Mouse (Mus musculus) forebrain, embryonic 12.5 days (tissue): ENCODE results near the gene Synpo2l. TPM values are rescaled to one million over a fixed set of nuclear protein-coding genes. Genes with fewer than 3 reads are reported as not detected.
A peak's percentile ranks its signal among the peaks of the same experiment; 100 is the strongest.

Source experiments
- ATAC-seq: fragments of 200-750 bp; cut with Nextera tagmentation; 2 replicates; pipeline ENCODE4 v1.8.0; 2017; ENCODE audit warnings: moderate TSS enrichment; ENCODE audit not compliant: low FRiP score
- H3K27ac ChIP-seq: fragments of 300-500 bp; sonication (generic); 2 replicates; pipeline ENCODE4 v1.5.1; 2016; ENCODE audit warnings: mild to moderate bottlenecking
- H3K27me3 ChIP-seq: fragments of 300-500 bp; sonication (generic); 2 replicates; pipeline ENCODE4 v1.6.1; 2016; ENCODE audit warnings: mild to moderate bottlenecking
- H3K36me3 ChIP-seq: fragments of 300-500 bp; sonication (generic); replicated peaks from 2 replicates; pipeline ENCODE4 v1.6.1; 2016; ENCODE audit warnings: mild to moderate bottlenecking
- H3K4me1 ChIP-seq: fragments of 300-500 bp; sonication (generic); 2 replicates; pipeline ENCODE4 v1.6.1; 2016
- H3K4me2 ChIP-seq: fragments of 300-500 bp; sonication (generic); 2 replicates; pipeline ENCODE4 v1.6.1; 2016; ENCODE audit warnings: mild to moderate bottlenecking, moderate library complexity
- H3K4me3 ChIP-seq: fragments of 300-500 bp; sonication (generic); replicated peaks from 2 replicates; pipeline ENCODE4 v1.5.1; 2016; ENCODE audit warnings: mild to moderate bottlenecking
- H3K9ac ChIP-seq: fragments of 300-500 bp; sonication (generic); 2 replicates; pipeline ENCODE4 v1.6.1; 2016; ENCODE audit warnings: mild to moderate bottlenecking
- H3K9me3 ChIP-seq: fragments of 300-500 bp; sonication (generic); 2 replicates; pipeline ENCODE4 v1.6.1; 2016
- WGBS: fragments of 180-500 bp; shearing (Covaris S2); methylation state at CpG from one replicate; pipeline ENCODE4 v1.1.7; 2016; 5-methylcytosine and 5-hydroxymethylcytosine counted together
- polyA plus RNA-seq: library from polyadenylated mRNA; unstranded; fragments of >200 nt; fragmentation: Nextera tagmentation; extraction: Ambion mirVana; gene quantifications from 2 replicates; pipeline ENCODE4 v1.2.1, GENCODE M21; 2016

The Synpo2l gene
- polyA plus RNA-seq, 1 experiment from 2014 or later: 0.24 TPM

GRCm38 (mm10) chr14:20695761-20696520, 27.8 kb upstream of the Synpo2l start:
- peak overlapping the region; percentile 85 for H3K9ac ChIP-seq
- ATAC-seq: no peak
- H3K4me2 ChIP-seq: peak overlapping the region; percentile 68
- H3K4me1 ChIP-seq: peaks cover 53% of the 10 kb centered on the region
- H3K27ac ChIP-seq: peak overlapping the region; percentile 96
- peaks cover 42% of the 10 kb centered on the region for H3K36me3 ChIP-seq
- no peaks in the 10 kb centered on the region for H3K9me3 ChIP-seq
- H3K27me3 ChIP-seq: no peaks in the 10 kb centered on the region
- WGBS: 17% methylated on average over 27 of the region's 27 CpGs
- H3K4me3 ChIP-seq: peak overlapping the region; percentile 81

GRCm38 (mm10) chr14:20694884-20695760, 27.0 kb upstream of the Synpo2l start, which contains the start of gene Fut11:
Fut11 (plus strand) TSS chr14:20694968.
- under 1% methylated on average over 111 of the region's 111 CpGs for WGBS
- peak within 1 kb of the TSS; percentile 96 for H3K27ac ChIP-seq
- peaks cover 49% of the 10 kb centered on the region for H3K36me3 ChIP-seq
- peaks cover 47% of the 10 kb centered on the region for H3K4me1 ChIP-seq
- ATAC-seq: peak; percentile 92
- H3K4me2 ChIP-seq: peak within 1 kb of the TSS; percentile 68
- H3K27me3 ChIP-seq: no peaks in the 10 kb centered on the region
- no peaks in the 10 kb centered on the region for H3K9me3 ChIP-seq
- peak within 1 kb of the TSS; percentile 85 for H3K9ac ChIP-seq
- H3K4me3 ChIP-seq: peak within 1 kb of the TSS; percentile 81

GRCm38 (mm10) chr14:20694185-20694883, 26.2 kb upstream of the Synpo2l start:
- peak; percentile 58 for ATAC-seq
- H3K4me2 ChIP-seq: peak overlapping the region; percentile 68
- H3K4me3 ChIP-seq: peak overlapping the region; percentile 81
- H3K36me3 ChIP-seq: peaks cover 57% of the 10 kb centered on the region
- H3K9ac ChIP-seq: peak overlapping the region; percentile 85
- WGBS: 50% methylated on average over 13 of the region's 13 CpGs
- H3K9me3 ChIP-seq: no peaks in the 10 kb centered on the region
- H3K27ac ChIP-seq: peak overlapping the region; percentile 96
- peaks cover 42% of the 10 kb centered on the region for H3K4me1 ChIP-seq
- no peaks in the 10 kb centered on the region for H3K27me3 ChIP-seq

GRCm38 (mm10) chr14:20693589-20694101, 25.5 kb upstream of the Synpo2l start:
- ATAC-seq: no peak
- WGBS: 94% methylated on average over 10 of the region's 10 CpGs
- no peaks in the 10 kb centered on the region for H3K9me3 ChIP-seq
- H3K27ac ChIP-seq: no peak overlapping the region
- H3K4me1 ChIP-seq: peaks cover 36% of the 10 kb centered on the region
- H3K36me3 ChIP-seq: peaks cover 61% of the 10 kb centered on the region
- H3K9ac ChIP-seq: no peak overlapping the region
- no peak overlapping the region for H3K4me3 ChIP-seq
- H3K27me3 ChIP-seq: no peaks in the 10 kb centered on the region
- no peak overlapping the region for H3K4me2 ChIP-seq

- H3K27me3 ChIP-seq: no peaks in the 10 kb centered on the region
- H3K9me3 ChIP-seq: no peaks in the 10 kb centered on the region
- H3K4me1 ChIP-seq: peaks cover 19% of the 10 kb centered on the region
- H3K4me3 ChIP-seq: no peak overlapping the region
- ATAC-seq: no peak
- no peak overlapping the region for H3K27ac ChIP-seq
- H3K36me3 ChIP-seq: peaks cover 73% of the 10 kb centered on the region
- H3K9ac ChIP-seq: no peak overlapping the region
- 95% methylated on average over 6 of the region's 6 CpGs for WGBS
- no peak overlapping the region for H3K4me2 ChIP-seq
Observed at GRCm38 (mm10) chr14:20691772-20692171, 23.6 kb upstream of the Synpo2l start.

DNA sequence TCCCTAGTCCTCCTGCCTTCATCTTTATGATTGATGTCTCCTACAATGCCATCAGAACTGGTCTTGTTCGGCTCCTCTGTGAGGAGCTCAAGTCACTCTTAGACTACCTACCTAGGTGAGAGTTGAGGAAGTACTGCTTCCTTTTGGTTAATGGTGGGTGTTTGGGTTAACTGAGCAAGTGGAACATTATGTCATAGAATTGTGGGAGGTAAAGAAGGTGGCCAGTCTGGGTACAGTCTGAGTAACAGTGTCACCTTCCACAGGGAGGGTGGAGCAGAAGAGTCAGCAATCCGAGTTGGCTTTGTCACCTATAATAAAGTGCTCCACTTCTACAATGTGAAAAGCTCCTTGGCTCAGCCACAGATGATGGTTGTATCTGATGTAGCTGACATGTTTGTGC, 20.9 kb upstream of the Synpo2l start:
- Histone ChIP-seq H3K4me3 (no peak overlapping the region), H3K27ac (no peak overlapping the region), H3K36me3 (peaks cover 98% of the 10 kb centered on the region), H3K9ac (no peak overlapping the region), H3K4me2 (no peak overlapping the region), H3K4me1 (no peaks in the 10 kb centered on the region), H3K27me3 (no peaks in the 10 kb centered on the region), H3K9me3 (no peaks in the 10 kb centered on the region)
- WGBS: 91% methylated on average over 2 of the region's 2 CpGs
- no peak for ATAC-seq

- H3K9me3 ChIP-seq: no peaks in the 10 kb centered on the region
- H3K27me3 ChIP-seq: no peaks in the 10 kb centered on the region
- H3K27ac ChIP-seq: no peak overlapping the region
- H3K36me3 ChIP-seq: peaks cover 99% of the 10 kb centered on the region
- 97% methylated on average over 3 of the region's 3 CpGs for WGBS
- no peak for ATAC-seq
- no peak overlapping the region for H3K4me2 ChIP-seq
- no peak overlapping the region for H3K9ac ChIP-seq
- no peak overlapping the region for H3K4me3 ChIP-seq
- no peaks in the 10 kb centered on the region for H3K4me1 ChIP-seq
Observed at GRCm38 (mm10) chr14:20686576-20686975, 18.4 kb upstream of the Synpo2l start.

DNA sequence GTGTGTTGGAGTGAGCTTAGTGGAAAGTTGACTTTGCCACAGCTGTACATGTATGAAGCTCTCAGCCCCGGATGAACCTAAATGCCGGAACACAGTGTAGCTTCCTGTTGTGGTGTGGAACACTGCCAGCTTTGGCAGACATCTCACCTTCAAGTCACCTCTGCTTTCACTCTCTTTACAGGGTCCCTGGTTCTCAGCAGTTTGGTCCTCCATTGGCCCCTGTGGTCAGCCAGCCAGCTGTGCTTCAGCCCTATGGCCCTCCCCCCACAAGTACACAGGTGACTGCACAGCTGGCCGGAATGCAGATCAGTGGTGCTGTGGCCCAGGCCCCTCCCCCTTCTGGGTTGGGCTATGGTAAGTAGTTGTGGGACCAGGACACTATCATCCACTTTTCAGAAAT, 14.3 kb upstream of the Synpo2l start:
- Histone ChIP-seq H3K4me1 (no peaks in the 10 kb centered on the region), H3K27me3 (no peaks in the 10 kb centered on the region), H3K9ac (no peak overlapping the region), H3K4me2 (no peak overlapping the region), H3K9me3 (no peaks in the 10 kb centered on the region), H3K4me3 (no peak overlapping the region), H3K36me3 (peaks cover 97% of the 10 kb centered on the region), H3K27ac (no peak overlapping the region)
- WGBS: 79% methylated on average over 3 of the region's 3 CpGs
- ATAC-seq: no peak

GRCm38 (mm10) chr14:20681742-20682141, 13.6 kb upstream of the Synpo2l start:
- H3K27ac ChIP-seq: no peak overlapping the region
- H3K27me3 ChIP-seq: no peaks in the 10 kb centered on the region
- no peak overlapping the region for H3K4me2 ChIP-seq
- no peak for ATAC-seq
- H3K9ac ChIP-seq: no peak overlapping the region
- H3K9me3 ChIP-seq: no peaks in the 10 kb centered on the region
- no peak overlapping the region for H3K4me3 ChIP-seq
- H3K4me1 ChIP-seq: no peaks in the 10 kb centered on the region
- 95% methylated on average over 2 of the region's 2 CpGs for WGBS
- peaks cover 96% of the 10 kb centered on the region for H3K36me3 ChIP-seq

GRCm38 (mm10) chr14:20677906-20678305, 9.8 kb upstream of the Synpo2l start:
- no peak for ATAC-seq

DNA sequence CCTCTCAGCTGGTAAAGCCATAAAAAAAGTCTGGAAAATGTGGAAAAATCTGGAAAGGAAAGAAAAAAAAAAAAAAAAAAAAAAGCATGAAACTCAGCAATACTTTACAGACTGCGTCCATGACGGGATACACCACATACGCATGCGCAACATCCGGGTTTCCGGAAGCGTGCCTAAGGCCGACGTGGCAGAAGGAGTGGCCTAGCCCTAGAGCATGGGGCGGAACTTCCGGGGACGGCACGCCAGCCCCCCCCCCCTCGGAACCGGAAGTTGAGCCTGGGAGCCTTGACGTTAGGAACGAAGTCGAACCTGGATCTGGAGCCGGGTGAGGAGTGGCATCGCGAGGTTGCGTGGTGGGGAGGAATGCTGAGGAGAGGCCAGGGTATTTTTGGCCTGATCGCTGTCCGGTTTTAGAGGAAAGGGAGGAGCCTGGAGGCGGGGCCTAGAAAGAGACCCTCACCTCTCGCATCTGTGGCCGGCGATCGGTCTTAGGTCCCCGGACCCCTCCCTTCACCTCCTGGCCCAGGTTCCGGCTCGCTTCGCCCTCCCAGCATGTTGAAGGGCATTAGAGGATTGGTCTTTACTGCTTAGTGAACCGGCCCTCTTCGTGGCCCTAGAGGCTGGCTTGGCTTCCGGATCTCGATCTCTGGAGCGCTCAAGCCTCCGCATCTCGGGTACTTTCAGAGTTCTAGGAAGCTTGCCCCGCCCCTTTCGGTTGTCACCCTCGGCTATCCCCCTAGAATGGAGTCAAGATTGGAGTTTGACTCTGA, 6.1 kb upstream of the Synpo2l start, which contains the start of gene Sec24c:
Gene Sec24c (plus strand): TSS at position 245 of the 770 bp plus-strand sequence.
- 1% methylated on average over 43 of the region's 43 CpGs for WGBS

More at GRCm38 (mm10) chr14:20677906-20678305, 9.8 kb upstream of the Synpo2l start:
- Histone ChIP-seq H3K27ac (no peak overlapping the region), H3K36me3 (peaks cover 70% of the 10 kb centered on the region), H3K4me1 (peaks cover 14% of the 10 kb centered on the region), H3K4me2 (no peak overlapping the region), H3K9ac (no peak overlapping the region), H3K9me3 (no peaks in the 10 kb centered on the region), H3K4me3 (no peak overlapping the region), H3K27me3 (no peaks in the 10 kb centered on the region)
- 94% methylated on average over 4 of the region's 4 CpGs for WGBS

More for the DNA sequence above, 6.1 kb upstream of the Synpo2l start, which contains the start of gene Sec24c:
- peak; percentile 98 for ATAC-seq
- H3K27me3 ChIP-seq: peaks cover 9% of the 10 kb centered on the region; the same call in 1 of the 2 replicates
- H3K9me3 ChIP-seq: no peaks in the 10 kb centered on the region
- peak within 1 kb of the TSS; percentile 80 for H3K4me3 ChIP-seq
- peak within 1 kb of the TSS; percentile 87 for H3K4me2 ChIP-seq
- peak within 1 kb of the TSS; percentile 84 for H3K27ac ChIP-seq
- peak within 1 kb of the TSS; percentile 82 for H3K9ac ChIP-seq
- H3K4me1 ChIP-seq: peaks cover 14% of the 10 kb centered on the region
- H3K36me3 ChIP-seq: peaks cover 35% of the 10 kb centered on the region
